Mouse (Mus musculus): ENCODE results near the gene Slc9a9.

Gene Slc9a9

GRCm38 (mm10) chr9:95088221-95088620 lies 418.5 kb downstream of the Slc9a9 start:
- no peak for DNase-seq

GRCm38 (mm10) chr9:95089050-95089449 lies 419.3 kb downstream of the Slc9a9 start:
- peak; percentile 23 for DNase-seq

GRCm38 (mm10) chr9:95096486-95096885 lies 426.8 kb downstream of the Slc9a9 start:
- DNase-seq, result no peak

- DNase-seq, result no peak
These were observed 436.1 kb downstream of the Slc9a9 start for GRCm38 (mm10) chr9:95105768-95106167.

- DNase-seq, result no peak
These were observed 440.1 kb downstream of the Slc9a9 start for GRCm38 (mm10) chr9:95109799-95110198.

GRCm38 (mm10) chr9:95110768-95111167 lies 441.1 kb downstream of the Slc9a9 start:
- DNase-seq, result no peak

- no peak for DNase-seq
These were observed 442.0 kb downstream of the Slc9a9 start for GRCm38 (mm10) chr9:95111732-95112131.

- DNase-seq, result no peak
These were observed 443.7 kb downstream of the Slc9a9 start for GRCm38 (mm10) chr9:95113157-95114135.

- no peak for DNase-seq
These were observed 450.4 kb downstream of the Slc9a9 start for GRCm38 (mm10) chr9:95120062-95120461.

GRCm38 (mm10) chr9:95121151-95121835 lies 451.6 kb downstream of the Slc9a9 start:
- no peak for DNase-seq

GRCm38 (mm10) chr9:95125683-95126082 lies 456.0 kb downstream of the Slc9a9 start:
- DNase-seq, result no peak

- no peak for DNase-seq
These were observed 458.1 kb downstream of the Slc9a9 start for GRCm38 (mm10) chr9:95127774-95128173.

- DNase-seq, result no peak
These were observed 479.6 kb downstream of the Slc9a9 start for GRCm38 (mm10) chr9:95149206-95149729.

- no peak for DNase-seq
These were observed 480.4 kb downstream of the Slc9a9 start for GRCm38 (mm10) chr9:95150096-95150495.

GRCm38 (mm10) chr9:95150597-95150996 lies 480.9 kb downstream of the Slc9a9 start:
- DNase-seq, result no peak

GRCm38 (mm10) chr9:95150998-95151397 lies 481.3 kb downstream of the Slc9a9 start:
- DNase-seq, result no peak

GRCm38 (mm10) chr9:95151746-95152145 lies 482.0 kb downstream of the Slc9a9 start:
- DNase-seq, result no peak

GRCm38 (mm10) chr9:95153966-95154365 lies 484.3 kb downstream of the Slc9a9 start:
- DNase-seq, result no peak

GRCm38 (mm10) chr9:95157948-95158347 lies 488.2 kb downstream of the Slc9a9 start:
- DNase-seq, result no peak

- DNase-seq, result no peak
These were observed 489.2 kb downstream of the Slc9a9 start for GRCm38 (mm10) chr9:95158916-95159315.

GRCm38 (mm10) chr9:95160575-95161300 lies 491.0 kb downstream of the Slc9a9 start:
- no peak for DNase-seq

- DNase-seq, result no peak
These were observed 492.0 kb downstream of the Slc9a9 start for GRCm38 (mm10) chr9:95161699-95162098.

GRCm38 (mm10) chr9:95166224-95166623 lies 496.5 kb downstream of the Slc9a9 start:
- DNase-seq, result peak; percentile 24

Measured in right cerebral cortex, postnatal 25 days (tissue).